Mouse (Mus musculus): ENCODE data around the gene Eif4b. TPM values are rescaled to one million over a fixed set of nuclear protein-coding genes. Genes with fewer than 3 reads are reported as not detected.

Gene Eif4b
- 100 to 1,000 TPM; 147 to 289 TPM for polyA plus RNA-seq (2012; fragmentation: generic; extraction: Trizol)

DNA sequence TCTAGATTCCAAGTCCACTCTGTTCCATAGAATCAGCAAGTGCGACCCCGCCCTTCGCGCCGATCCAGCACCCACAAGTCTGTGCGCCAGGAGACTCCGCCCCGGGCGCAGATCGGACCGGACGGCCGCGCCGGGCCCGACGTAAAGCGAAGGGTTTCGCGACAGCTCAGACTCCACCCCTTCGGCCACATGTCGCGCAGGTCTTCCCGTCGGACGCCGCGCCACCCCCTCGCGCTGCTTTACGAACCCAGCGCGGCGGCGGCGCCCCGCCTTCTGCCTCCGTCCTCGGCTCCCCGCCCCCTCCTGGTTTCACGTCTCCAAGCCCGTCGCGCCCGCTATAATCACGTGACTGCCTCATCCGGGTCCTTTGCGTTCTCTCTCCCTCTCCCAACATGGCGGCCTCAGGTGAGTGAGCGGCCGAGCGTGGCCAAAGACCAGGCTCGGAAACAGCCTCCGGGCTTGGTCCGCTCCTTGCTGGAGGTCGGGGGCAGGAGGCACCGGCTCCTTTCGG is at the start of gene Eif4b:
Gene Eif4b (plus strand): TSS at position 215 of the 511 bp plus-strand sequence.

DNA sequence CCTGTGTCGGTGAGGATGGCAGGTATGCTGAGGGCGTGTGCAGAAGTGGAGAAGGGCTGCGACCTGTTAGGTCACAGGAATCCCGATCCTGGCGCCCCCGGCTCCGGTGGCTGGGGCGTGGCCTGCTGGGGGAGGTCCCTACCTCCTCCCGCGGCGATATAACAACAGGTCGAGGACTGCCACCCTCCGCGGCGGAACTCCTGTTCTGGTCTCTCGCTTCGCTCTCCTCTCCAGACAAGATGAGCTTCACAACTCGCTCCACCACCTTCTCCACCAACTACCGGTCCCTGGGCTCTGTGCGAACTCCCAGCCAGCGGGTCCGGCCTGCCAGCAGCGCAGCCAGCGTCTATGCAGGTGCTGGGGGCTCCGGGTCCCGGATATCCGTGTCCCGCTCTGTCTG is 45.5 kb upstream of the Eif4b start, which contains the start of gene Krt18:
Gene Krt18 (plus strand): TSS at position 141 of the 400 bp plus-strand sequence.

DNA sequence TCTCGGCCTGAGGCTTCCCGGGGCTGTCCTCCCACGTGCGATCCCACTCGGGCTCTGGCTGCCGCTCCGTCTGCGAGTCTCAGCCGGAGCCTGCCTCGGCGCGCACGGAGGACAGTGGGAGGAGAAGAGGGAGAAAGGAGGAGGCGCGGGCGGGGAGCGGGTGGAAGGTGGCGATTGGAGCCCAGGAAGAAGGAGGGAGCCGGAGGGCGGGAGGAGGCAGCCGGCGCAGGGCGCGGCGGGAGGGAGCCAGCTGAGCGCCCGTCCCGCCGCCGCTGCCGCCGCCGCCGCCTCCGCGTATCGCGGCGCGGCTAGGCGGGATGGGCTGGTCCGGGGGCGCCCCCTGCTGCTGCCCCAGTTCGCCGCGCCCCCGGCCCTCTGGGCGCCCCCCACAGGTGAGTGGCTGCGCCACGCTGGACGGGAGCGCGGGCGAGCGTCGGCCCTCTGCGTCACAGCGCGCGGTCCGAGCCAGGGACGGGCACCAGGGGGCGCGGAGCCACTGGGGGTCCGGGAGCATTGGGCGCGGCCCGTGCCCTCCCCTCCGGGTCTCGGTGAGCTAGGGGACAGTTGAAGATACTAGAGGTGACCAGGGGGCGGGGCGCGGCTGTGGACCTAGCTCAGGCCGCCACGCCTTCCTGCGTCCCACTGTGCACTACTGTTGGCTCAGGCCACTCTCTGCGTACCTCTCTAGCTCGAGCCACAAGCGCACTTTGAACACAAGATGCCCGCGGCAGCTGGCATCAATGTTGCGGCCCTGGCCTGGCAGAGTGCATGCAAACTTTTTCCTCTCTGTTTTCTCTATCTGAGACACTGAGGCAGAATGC is 26.8 kb downstream of the Eif4b start, which contains the start of gene Tns2:
Gene Tns2 (plus strand): TSS at position 253 of the 821 bp plus-strand sequence.

GRCm38 (mm10) chr15:102136129-102136758 is 62.7 kb downstream of the Eif4b start, which contains the start of gene Spryd3:
Gene Spryd3 (minus strand): TSS chr15:102136234.

GRCm38 (mm10) chr15:102144274-102144711 is 70.7 kb downstream of the Eif4b start, which contains the start of gene Igfbp6:
Gene Igfbp6 (plus strand): TSS chr15:102144362.

Other genes with a start within 250 kb of the Eif4b start
- not detected for gene Krt1, start 223.0 kb upstream of the Eif4b start, polyA plus RNA-seq (2012; fragmentation: generic; extraction: Trizol)
- not detected for gene Krt77, start 204.1 kb upstream of the Eif4b start, polyA plus RNA-seq (2012; fragmentation: generic; extraction: Trizol)
- gene Krt76, start 180.9 kb upstream of the Eif4b start, polyA plus RNA-seq (2012; fragmentation: generic; extraction: Trizol): under 1 TPM in 1 of 2 experiments, not detected in 1; 0.01 TPM
- gene Krt4, start 149.0 kb upstream of the Eif4b start, polyA plus RNA-seq (2012; fragmentation: generic; extraction: Trizol): not detected
- not detected for gene Krt79, start 133.4 kb upstream of the Eif4b start, polyA plus RNA-seq (2012; fragmentation: generic; extraction: Trizol)
- under 1 TPM; 0.01 to 0.05 TPM for gene Krt78, start 119.5 kb upstream of the Eif4b start, polyA plus RNA-seq (2012; fragmentation: generic; extraction: Trizol)
- gene Krt8, start 69.3 kb upstream of the Eif4b start, polyA plus RNA-seq (2012; fragmentation: generic; extraction: Trizol): under 1 TPM; 0.39 to 0.44 TPM
- under 1 TPM in 1 of 2 experiments, not detected in 1; 0.02 TPM for gene Krt18, start 45.6 kb upstream of the Eif4b start, polyA plus RNA-seq (2012; fragmentation: generic; extraction: Trizol)
- gene Tns2, start 26.6 kb downstream of the Eif4b start, polyA plus RNA-seq (2012; fragmentation: generic; extraction: Trizol): 100 to 1,000 TPM; 101 to 364 TPM
- 10 to 100 TPM; 36.8 to 50.9 TPM for gene Spryd3, start 62.5 kb downstream of the Eif4b start, polyA plus RNA-seq (2012; fragmentation: generic; extraction: Trizol)
- gene Igfbp6, start 70.6 kb downstream of the Eif4b start, polyA plus RNA-seq (2012; fragmentation: generic; extraction: Trizol): 10 to 100 TPM; 11.1 to 12.6 TPM
- under 1 TPM; 0.05 to 0.31 TPM for gene Soat2, start 76.8 kb downstream of the Eif4b start, polyA plus RNA-seq (2012; fragmentation: generic; extraction: Trizol)
- gene Zfp740, start 129.5 kb downstream of the Eif4b start, polyA plus RNA-seq (2012; fragmentation: generic; extraction: Trizol): 10 to 100 TPM in 1 of 2 experiments, 1 to 10 TPM in 1; 9.8 to 56.6 TPM
- 100 to 1,000 TPM in 1 of 2 experiments, 10 to 100 TPM in 1; 22.5 to 249 TPM for gene Csad, start 131.0 kb downstream of the Eif4b start, polyA plus RNA-seq (2012; fragmentation: generic; extraction: Trizol)
- gene Itgb7, start 158.2 kb downstream of the Eif4b start, polyA plus RNA-seq (2012; fragmentation: generic; extraction: Trizol): 100 to 1,000 TPM in 1 of 2 experiments, 1 to 10 TPM in 1; 4.6 to 133 TPM
- gene Rarg, start 183.7 kb downstream of the Eif4b start, polyA plus RNA-seq (2012; fragmentation: generic; extraction: Trizol): 100 to 1,000 TPM; 110 to 187 TPM
- under 1 TPM in 1 of 2 experiments, not detected in 1; 0.11 TPM for gene Gm9918, start 196.8 kb downstream of the Eif4b start, polyA plus RNA-seq (2012; fragmentation: generic; extraction: Trizol)
- gene Mfsd5, start 205.7 kb downstream of the Eif4b start, polyA plus RNA-seq (2012; fragmentation: generic; extraction: Trizol): 100 to 1,000 TPM in 1 of 2 experiments, 10 to 100 TPM in 1; 92.5 to 106 TPM
- 10 to 100 TPM; 21.0 to 35.6 TPM for gene Espl1, start 222.5 kb downstream of the Eif4b start, polyA plus RNA-seq (2012; fragmentation: generic; extraction: Trizol)